Mouse (Mus musculus) bone marrow macrophage, adult 2 months (primary cell): ENCODE results near the gene Dpagt1.

ENCODE experiments used
- CTCF ChIP-seq: IDR thresholded peaks from 2 replicates; pipeline ENCODE4 v1.5.1; 2012; ENCODE audit warnings: low read depth, mild to moderate bottlenecking, low read length, moderate library complexity
- POLR2A ChIP-seq: IDR thresholded peaks from 2 replicates; pipeline ENCODE4 v1.6.1; 2012; ENCODE audit warnings: mild to moderate bottlenecking, low read depth, low read length, borderline replicate concordance

DNA sequence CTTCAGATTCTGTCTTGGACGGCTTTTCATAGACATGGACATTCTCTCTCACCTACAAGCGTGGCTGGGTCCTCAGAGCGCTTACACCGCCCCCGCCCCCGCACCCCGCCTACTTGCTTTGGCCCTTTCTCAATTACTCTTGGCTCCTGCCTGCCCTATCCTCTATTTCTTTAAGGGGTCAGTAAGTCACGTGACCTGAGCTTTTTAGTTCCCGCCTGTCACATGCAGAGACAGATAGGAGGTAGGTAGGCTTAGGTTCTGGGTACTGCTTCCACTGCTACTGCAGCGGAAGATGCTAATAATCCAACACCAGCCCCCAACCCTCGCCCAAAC, 36.9 kb upstream of the Dpagt1 start:
- TF ChIP-seq CTCF (no peak), POLR2A (no peak)
